Comparison of ENCODE assay signal across 19 mouse cellular contexts in genomic region chr15:80373219-80373964, GRCm38 (mm10).
A peak's percentile ranks its signal among the peaks of the same experiment; 100 is the strongest.
DNase-seq lines count a peak whose midpoint lies in the region; ATAC-seq and TF ChIP-seq lines count a peak whose summit lies in the region.
"Had no signal": no experiment of that assay in that cellular context is flagged by ENCODE, and none has a peak within 500 bp of the region (broad histone marks: within the 10 kb centered on the region; RNA-seq: fewer than 3 reads in every experiment).

No protein-coding gene starts in this region.

- peak; percentile 68 for DNase-seq in forebrain, embryonic 14.5 days (ENCODE audit: low spot score)
- DNase-seq in lung, embryonic 14.5 days, result peak; percentile 58
- DNase-seq in lung, postnatal 14 days, result no peak
- DNase-seq in right cerebral cortex, postnatal 10 days (ENCODE audit: low spot score in 2 of 2), result peak; percentile 61 to 72
- no peak for DNase-seq in right cerebral cortex, postnatal 14 days
- no peak for DNase-seq in heart, postnatal 14 days
- DNase-seq: adrenal gland, adult 2 months; gastrocnemius, postnatal 25 days; heart, adult 2 months; heart, postnatal 4 days; kidney, adult 18-20 months; layer of hippocampus, postnatal 36 days; lung, postnatal 36 days; thymus, postnatal 14 days had no signal

- no peaks in the 10 kb centered on the region for H3K27me3 ChIP-seq in forebrain, embryonic 14.5 days (replicated peaks; ENCODE audit: control insufficient read depth, insufficient read depth, low read length)
- no peaks in the 10 kb centered on the region for H3K27me3 ChIP-seq in forebrain, embryonic 12.5 days
- H3K27me3 ChIP-seq in lung, embryonic 14.5 days (ENCODE audit: insufficient read depth, low read length), result no peaks in the 10 kb centered on the region
- H3K27me3 ChIP-seq: embryonic facial prominence, embryonic 12.5 days; limb, embryonic 15.5 days had no signal

- H3K36me3 ChIP-seq in forebrain, embryonic 14.5 days (ENCODE audit: control insufficient read depth, insufficient read depth, low read length), result no peaks in the 10 kb centered on the region
- H3K36me3 ChIP-seq in forebrain, embryonic 12.5 days (replicated peaks), result no peaks in the 10 kb centered on the region
- H3K36me3 ChIP-seq in lung, embryonic 14.5 days (ENCODE audit: insufficient read depth), result no peaks in the 10 kb centered on the region
- H3K36me3 ChIP-seq: embryonic facial prominence, embryonic 12.5 days; limb, embryonic 15.5 days had no signal

- no peaks in the 10 kb centered on the region for H3K9me3 ChIP-seq in forebrain, embryonic 14.5 days (replicated peaks; ENCODE audit: control insufficient read depth, low read length)
- no peaks in the 10 kb centered on the region for H3K9me3 ChIP-seq in forebrain, embryonic 12.5 days
- H3K9me3 ChIP-seq in lung, embryonic 14.5 days (ENCODE audit: low read depth, low read length), result no peaks in the 10 kb centered on the region
- H3K9me3 ChIP-seq: embryonic facial prominence, embryonic 12.5 days; limb, embryonic 15.5 days had no signal

- no peak overlapping the region for H3K27ac ChIP-seq in forebrain, embryonic 14.5 days (ENCODE audit: low read depth, low read length)
- H3K27ac ChIP-seq in forebrain, embryonic 12.5 days, result no peak overlapping the region
- H3K27ac ChIP-seq in lung, embryonic 14.5 days (ENCODE audit: low read depth), result no peak overlapping the region
- H3K27ac ChIP-seq: embryonic facial prominence, embryonic 12.5 days; heart, adult 2 months; kidney, postnatal 0 days; limb, embryonic 15.5 days had no signal

- no peak for TF ChIP-seq CTCF in lung, embryonic 14.5 days (IDR thresholded peaks at IDR 0.05; ENCODE audit: low read depth)

- ATAC-seq in forebrain, embryonic 14.5 days, result peak; percentile 79
- ATAC-seq in forebrain, embryonic 12.5 days (ENCODE audit: low FRiP score), result no peak
- ATAC-seq in lung, embryonic 14.5 days (ENCODE audit: insufficient read depth), result no peak

- no peaks in the 10 kb centered on the region for H3K4me1 ChIP-seq in forebrain, embryonic 14.5 days (ENCODE audit: control insufficient read depth, insufficient read depth, low read length)
- no peaks in the 10 kb centered on the region for H3K4me1 ChIP-seq in forebrain, embryonic 12.5 days
- H3K4me1 ChIP-seq in lung, embryonic 14.5 days (ENCODE audit: insufficient read depth), result no peaks in the 10 kb centered on the region
- H3K4me1 ChIP-seq: embryonic facial prominence, embryonic 12.5 days; limb, embryonic 15.5 days had no signal

- H3K9ac ChIP-seq in forebrain, embryonic 14.5 days (ENCODE audit: low read length), result no peak overlapping the region
- H3K9ac ChIP-seq in forebrain, embryonic 12.5 days, result no peak overlapping the region
- H3K9ac ChIP-seq in lung, embryonic 14.5 days, result no peak overlapping the region
- H3K9ac ChIP-seq: embryonic facial prominence, embryonic 12.5 days; limb, embryonic 15.5 days had no signal

- 51% methylated on average over 9 of the region's 9 CpGs for WGBS in forebrain, embryonic 14.5 days
- 69% methylated on average over 9 of the region's 9 CpGs for whole genome bisulfite sequencing in forebrain, embryonic 12.5 days
- WGBS in lung, embryonic 14.5 days, result 54% methylated on average over 9 of the region's 9 CpGs

- intact Hi-C loops in heart, postnatal 14 days (cut with DNase I), result no loop called here

- H3K4me3 ChIP-seq in forebrain, embryonic 14.5 days (ENCODE audit: low read depth, low read length), result no peak overlapping the region
- no peak overlapping the region for H3K4me3 ChIP-seq in forebrain, embryonic 12.5 days (replicated peaks)
- H3K4me3 ChIP-seq in lung, embryonic 14.5 days (ENCODE audit: low read depth, low read length), result no peak overlapping the region
- H3K4me3 ChIP-seq: embryonic facial prominence, embryonic 12.5 days; erythroblast, embryonic 14.5 days; heart, adult 2 months; limb, embryonic 15.5 days had no signal

- no peak overlapping the region for H3K4me2 ChIP-seq in forebrain, embryonic 14.5 days (ENCODE audit: low read length)
- no peak overlapping the region for H3K4me2 ChIP-seq in forebrain, embryonic 12.5 days
- H3K4me2 ChIP-seq in lung, embryonic 14.5 days, result no peak overlapping the region
- H3K4me2 ChIP-seq: embryonic facial prominence, embryonic 12.5 days; limb, embryonic 15.5 days had no signal

Comparison
In these comparisons a context has a peak if more than half of its experiments do, and no peak if none do; other contexts are left out.
1. DNase-seq: peak in forebrain, embryonic 14.5 days (single experiment), lung, embryonic 14.5 days (single experiment) and right cerebral cortex, postnatal 10 days (2 of 2); none in lung, postnatal 14 days (single experiment), right cerebral cortex, postnatal 14 days (single experiment) and heart, postnatal 14 days (0 of 2).